Mouse (Mus musculus) induced T-regulatory cell, adult 2 months (primary cell): ENCODE data around the gene Cpm.
"Not testable (repeated sequence)": the region's sequence is repeated elsewhere in the genome, so short reads cannot be mapped to it uniquely, and the experiment has no call there.

Experiments
- DNase-seq: peaks from one replicate; pipeline ENCODE4 v3.0.0-alpha.2; 2012; ENCODE audit warnings: low read depth

The Cpm gene

GRCm38 (mm10) chr10:117690101-117690352 lies 60.7 kb downstream of the Cpm start:
- no peak for DNase-seq

DNA sequence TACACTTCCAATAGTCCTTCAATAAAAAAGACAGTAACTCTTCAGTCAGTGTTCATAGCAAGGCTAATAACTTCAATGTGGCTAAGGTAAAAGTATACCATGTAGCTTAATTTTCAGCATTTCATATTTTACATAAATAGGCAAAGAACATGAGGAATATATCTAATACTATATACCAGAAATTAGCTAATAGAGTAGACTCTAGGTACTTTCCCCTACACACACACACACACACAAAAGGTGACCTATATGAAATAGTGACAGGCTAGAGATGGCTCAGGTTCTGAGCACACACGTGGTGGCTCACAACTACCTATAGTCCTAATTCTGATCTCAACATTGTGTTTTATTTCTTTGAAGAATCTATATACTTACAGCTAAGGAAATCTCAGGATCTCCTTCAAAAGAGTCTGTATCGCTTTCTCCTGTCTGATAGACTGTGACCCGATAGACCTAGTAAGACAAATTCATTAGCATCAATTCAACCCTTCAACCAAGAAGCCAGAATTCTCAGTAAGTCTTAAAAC lies 61.5 kb downstream of the Cpm start:
- DNase-seq: no peak

DNA sequence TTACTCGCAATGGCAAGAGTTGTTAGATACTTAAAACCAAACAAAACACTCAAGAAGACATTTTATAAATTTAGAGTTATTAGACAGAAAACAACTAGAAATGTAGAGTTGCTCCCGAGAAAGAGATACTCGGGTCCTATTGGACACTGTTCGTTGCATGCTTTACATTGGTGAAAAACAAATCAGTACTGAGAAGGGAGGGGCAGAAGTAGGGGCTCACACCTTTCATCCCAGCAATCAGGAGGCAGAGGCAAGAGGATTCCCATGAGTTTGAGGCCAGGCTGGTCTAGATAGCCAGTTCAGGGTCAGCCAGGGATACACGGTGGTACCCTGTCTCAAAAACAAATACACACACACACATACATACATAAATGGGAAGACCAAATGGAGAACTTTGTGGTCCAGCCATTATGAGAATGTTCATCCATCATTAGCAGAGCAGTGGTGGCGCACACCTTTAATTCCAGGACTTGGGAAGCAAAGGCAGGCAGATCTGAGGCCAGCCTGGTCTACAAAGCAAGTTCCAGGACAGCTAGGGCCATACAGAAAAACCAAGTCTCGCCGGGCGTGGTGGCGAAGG lies 62.2 kb downstream of the Cpm start:
- no peak for DNase-seq

DNA sequence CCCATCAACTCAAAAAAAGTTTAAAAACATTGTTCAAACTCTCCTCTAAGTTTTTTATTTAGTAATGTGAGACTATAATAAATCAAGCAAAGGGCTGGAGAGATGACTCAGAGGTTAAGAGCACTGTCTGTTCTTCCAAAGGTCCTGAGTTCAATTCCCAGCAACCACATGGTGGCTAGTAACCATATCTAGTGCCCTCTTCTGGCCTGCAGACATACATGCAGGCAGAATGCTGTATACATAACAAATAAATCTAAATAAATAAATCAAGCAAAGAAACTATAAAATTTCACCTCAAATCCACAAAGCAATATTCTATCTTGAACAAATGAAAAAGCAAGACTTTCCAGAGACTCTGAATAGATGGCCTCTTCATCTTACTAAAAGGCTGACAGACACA lies 62.9 kb downstream of the Cpm start:
- DNase-seq: no peak

GRCm38 (mm10) chr10:117692953-117693352 lies 63.7 kb downstream of the Cpm start:
- no peak for DNase-seq

DNA sequence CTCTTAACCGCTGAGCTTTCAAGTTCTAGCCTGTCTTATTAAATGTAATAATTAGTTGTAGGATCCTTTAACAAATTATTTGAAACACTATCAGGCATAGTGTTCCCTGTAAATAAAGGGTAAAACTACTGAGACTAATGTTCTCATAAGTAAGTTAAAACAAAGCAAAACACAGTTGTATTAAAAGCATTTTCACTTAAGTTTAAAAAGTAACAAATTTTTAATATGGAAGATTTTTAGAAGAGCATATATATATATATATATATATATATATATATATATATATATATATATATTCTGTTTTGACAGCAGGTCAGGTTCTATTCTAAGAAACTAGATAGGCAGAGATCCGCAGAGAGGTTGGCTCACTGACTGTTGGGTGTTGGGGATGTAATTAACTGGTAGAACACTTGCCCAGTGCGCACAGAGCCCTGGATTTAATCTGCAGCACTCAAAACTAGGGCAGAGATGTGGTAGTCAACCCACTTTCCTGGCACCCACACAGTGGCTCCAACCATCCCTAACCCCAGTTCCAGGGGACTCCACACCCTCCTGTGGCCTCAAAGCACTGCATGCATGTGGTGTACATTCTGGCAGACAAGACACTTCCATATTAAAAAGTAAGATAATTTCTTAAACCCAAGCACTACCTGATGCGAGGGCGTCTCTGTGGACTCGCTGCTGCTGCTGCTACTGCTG lies 65.1 kb downstream of the Cpm start:
- DNase-seq: no peak

- no peak for DNase-seq
Measured at GRCm38 (mm10) chr10:117695027-117695426, 65.7 kb downstream of the Cpm start.

DNA sequence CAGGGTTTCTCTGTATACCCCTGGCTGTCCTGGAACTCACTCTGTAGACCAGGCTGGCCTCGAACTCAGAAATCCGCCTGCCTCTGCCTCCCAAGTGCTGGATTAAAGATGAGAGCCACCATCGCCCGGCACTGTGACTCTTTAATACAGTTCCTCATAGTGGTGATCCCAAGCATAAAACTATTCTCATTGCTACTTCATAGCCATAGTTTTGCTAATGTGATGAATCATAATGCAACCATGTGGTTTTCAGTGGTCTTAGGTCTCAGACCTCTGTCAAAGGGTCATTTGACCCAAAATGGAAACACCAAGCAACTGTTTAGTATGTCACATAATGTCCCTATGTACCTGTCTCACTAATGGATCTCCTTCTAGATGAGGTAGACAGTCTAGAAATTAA lies 66.3 kb downstream of the Cpm start:
- DNase-seq: no peak

GRCm38 (mm10) chr10:117696021-117696826 lies 66.9 kb downstream of the Cpm start:
- DNase-seq: no peak

GRCm38 (mm10) chr10:117696827-117697560 lies 67.7 kb downstream of the Cpm start:
- DNase-seq: no peak

GRCm38 (mm10) chr10:117697561-117698115 lies 68.3 kb downstream of the Cpm start:
- no peak for DNase-seq

DNA sequence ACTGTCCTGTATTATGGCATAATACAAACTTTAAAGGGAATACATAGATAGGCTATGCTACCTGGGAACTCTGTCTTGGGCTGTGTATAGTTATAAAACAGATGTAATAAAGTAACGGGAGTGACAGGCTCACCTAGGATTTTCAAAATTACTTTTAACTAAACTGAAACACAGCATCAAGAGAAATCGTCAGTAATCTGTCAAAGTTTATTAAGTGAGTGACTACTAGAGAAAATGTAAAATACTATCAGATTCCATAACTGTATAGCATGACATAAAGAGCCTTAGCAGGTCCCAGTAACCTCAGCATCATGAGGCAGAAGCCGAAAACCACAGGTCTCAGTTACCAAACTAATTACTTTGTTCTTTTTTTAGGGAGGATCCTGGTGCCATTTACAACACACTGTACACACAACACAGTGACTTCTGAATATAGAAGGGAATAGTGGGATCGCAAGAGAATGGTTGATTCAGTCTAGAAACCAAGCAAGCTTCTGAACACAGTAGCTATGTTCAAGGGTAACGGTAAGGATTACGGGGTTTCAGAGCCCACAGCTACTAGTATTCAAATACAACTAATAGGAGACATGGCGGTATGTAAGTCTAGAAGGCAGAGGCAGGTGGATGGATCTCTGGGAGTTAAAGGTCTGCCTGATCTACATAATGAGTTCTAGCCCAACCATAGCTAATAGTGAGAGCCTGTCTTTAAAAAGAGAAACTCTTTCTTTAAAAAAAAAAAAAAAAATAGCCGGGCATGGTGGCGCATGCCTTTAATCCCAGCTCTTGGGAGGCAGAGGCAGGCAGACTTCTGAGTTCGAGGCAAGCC lies 69.2 kb downstream of the Cpm start:
- no peak for DNase-seq

- no peak for DNase-seq
Measured at GRCm38 (mm10) chr10:117699914-117700313, 70.6 kb downstream of the Cpm start.

GRCm38 (mm10) chr10:117700450-117700849 lies 71.2 kb downstream of the Cpm start:
- DNase-seq: no peak

DNA sequence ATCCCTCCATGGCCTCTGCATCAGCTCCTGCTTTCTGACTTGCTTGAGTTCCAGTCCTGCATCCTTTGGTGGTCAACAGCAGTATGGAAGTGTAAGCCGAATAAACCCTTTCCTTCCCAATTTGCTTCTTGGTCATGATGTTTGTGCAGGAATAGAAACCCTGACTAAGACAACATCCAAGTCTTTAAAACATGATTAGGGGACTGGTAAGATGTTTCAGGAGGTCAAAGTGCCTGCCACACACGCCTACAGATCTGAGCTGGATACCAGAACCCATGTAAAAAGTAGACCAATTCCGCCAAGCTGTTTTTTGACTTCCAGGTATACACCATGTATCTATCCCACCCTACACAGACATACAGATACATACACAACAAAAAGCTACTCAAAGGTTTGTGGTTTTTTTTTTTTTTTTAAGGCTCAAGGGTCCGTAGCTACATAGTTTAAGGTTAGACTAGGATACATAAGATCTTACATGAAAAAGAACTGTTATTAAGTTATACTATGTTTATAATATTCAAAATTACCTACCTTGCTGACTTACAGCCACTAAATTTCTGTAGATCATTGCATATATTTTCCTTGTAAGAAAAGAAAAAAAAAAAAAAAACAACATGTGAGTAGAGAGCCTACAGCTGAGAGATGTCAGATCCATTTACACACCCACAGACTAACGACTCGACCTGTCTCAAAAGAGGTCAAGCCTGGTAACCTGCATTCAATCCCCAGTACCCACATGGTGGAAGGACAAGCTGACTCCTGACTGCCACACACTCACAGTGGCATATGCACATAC lies 71.9 kb downstream of the Cpm start:
- DNase-seq: no peak

DNA sequence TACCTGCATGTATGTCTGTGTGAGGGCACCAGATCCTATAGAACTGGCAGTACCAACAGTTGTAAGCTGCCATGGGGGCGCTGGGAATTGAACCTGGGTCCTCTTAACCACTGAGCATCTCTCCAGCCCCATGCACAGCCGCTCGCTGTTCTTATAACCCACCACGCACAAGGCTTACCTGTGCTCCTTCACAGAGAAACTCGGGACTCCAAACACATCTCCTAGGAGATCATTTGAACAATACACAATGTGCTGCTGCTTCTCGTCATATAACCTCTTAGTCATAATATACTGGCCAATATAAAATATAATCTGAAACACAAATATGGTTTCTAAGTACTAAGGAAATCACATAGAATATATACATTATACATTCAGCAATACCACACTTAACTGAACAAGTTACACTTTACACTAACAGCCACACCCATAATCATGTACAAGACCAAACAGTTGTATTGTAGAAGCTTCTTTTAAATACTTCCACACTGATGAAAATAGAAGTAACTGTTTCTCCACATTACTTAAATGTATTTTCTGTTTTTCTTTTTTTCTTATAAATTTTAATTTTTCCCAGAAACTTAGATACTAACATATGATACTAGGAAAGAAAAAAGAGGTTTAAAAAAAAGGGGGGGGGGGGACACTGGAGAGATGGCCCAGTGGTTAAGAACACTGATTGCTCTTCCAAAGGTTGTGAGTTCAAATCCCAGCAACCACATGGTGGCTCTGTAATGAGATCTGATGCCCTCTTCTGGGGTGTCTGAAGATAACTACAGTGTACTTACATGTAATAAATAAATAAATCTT lies 72.9 kb downstream of the Cpm start:
- no peak for DNase-seq

GRCm38 (mm10) chr10:117703506-117703905 lies 74.2 kb downstream of the Cpm start:
- DNase-seq: no peak

- not testable (repeated sequence) for DNase-seq
Measured at GRCm38 (mm10) chr10:117704314-117704963, 75.1 kb downstream of the Cpm start.

GRCm38 (mm10) chr10:117704964-117705335 lies 75.7 kb downstream of the Cpm start:
- DNase-seq: no peak
